Mouse (Mus musculus): ENCODE data around the gene Myh11.

The Myh11 gene

DNA sequence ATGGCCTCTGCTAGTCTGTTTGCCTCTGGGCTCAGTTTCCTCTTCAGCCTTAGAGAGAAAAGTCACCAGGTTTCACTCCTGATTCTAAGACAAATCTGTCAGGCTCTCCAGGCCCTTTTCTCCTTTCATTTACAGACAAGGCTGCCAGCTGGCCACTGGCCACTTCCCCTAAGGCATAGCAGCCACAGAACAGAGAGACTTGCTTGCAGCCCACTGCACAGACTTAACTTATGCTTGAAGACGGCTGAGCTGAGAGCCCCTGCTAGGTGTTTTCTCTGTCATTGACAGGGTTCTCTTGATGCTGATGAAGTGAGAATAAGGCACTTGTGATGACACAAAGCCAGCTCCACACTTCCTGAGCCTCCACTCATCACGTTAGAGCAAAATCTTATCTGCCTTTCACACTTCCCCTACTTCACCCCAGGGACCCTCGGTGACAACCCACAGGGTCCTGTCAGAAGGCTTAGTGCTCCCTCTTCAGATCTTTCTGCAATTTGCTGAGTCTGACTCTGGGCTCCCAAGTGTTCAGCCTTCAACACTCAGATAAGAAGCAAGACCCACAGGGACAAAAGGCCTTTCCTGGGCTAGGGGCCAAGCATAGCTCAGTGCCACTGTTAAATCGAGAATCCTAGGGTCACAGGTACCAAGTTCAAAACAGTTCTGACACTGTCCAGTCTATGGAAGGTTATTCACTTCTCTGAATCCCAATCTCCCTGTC, 25.8 kb downstream of the Myh11 start:
- DNase-seq, result no peak

DNA sequence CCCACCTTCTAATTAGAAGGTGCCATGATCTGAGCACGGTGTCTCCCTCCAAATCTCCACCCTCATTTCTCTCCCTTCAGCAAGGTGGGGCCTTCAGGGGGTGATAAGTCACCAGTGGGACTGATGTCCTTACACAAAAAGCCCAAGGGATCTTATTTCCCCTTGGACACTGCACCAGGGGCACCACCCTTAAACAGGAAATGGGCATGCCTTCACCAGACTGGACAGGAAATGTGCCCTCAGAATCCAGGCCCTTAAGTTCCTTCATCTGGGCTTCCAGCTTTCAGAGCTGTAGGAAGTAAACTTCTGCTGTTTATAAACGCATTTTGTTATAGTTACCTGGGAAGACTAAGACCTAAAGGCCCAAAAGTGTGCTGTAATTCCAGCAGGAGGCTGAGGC, 26.7 kb downstream of the Myh11 start:
- DNase-seq, result no peak

DNA sequence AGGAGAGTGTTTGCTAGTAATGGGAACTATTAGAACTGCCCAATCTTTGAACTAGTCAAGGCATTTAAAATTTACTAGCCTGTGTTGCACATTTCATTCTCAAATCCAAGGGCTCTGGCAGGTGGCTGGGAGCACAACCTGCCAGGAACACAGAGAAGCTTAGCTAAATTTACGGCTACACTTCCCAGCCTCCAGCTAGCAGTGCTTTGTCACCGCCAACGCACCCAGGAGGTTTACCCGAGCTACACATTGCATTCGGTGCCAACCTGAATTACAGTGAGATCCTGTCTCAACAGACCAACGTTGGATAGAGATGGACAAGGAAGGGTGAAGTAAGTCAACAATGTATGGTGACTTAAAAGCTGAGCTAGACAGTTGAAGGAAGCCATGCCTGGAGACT, 27.9 kb downstream of the Myh11 start:
- DNase-seq, result no peak

DNA sequence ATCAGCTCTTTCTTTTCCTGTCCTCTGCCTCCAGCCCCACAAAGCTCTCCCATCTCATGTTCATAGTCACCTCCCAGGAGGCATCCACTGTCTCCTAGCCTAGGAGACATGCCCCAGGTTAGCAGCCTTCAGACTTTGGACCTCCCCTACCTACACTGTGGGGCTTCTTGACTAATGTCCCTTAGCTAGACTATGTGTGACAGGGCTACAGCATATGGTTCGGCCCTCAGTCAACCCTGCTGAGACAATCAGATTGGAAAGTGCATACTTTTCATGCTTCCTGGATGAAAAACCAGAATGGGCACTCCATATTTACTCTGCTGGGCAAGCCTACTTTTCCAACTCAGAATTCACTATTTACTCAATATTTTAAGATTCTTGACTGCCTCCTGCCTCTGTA, 28.8 kb downstream of the Myh11 start:
- DNase-seq, result no peak

DNA sequence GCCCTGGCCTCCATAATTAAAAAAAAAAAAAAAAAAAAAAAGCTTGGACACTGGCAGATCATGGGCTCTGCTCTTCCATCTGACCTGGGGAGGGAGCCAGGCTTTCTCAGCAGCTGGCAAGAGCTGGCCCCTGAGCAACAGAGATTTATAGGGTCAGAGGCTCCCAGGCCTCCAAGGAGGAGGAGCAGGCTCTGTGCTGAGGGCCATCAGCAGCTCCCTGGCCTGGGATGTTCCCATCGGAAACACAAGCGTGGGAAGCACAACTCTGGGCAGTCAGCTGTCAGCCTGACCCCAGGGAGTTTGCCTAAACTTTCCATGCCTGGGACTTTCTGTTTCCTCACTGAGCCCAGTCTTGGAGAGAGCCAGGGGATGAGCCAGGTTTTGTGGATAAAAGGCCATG, 32.3 kb downstream of the Myh11 start:
- no peak for DNase-seq

DNA sequence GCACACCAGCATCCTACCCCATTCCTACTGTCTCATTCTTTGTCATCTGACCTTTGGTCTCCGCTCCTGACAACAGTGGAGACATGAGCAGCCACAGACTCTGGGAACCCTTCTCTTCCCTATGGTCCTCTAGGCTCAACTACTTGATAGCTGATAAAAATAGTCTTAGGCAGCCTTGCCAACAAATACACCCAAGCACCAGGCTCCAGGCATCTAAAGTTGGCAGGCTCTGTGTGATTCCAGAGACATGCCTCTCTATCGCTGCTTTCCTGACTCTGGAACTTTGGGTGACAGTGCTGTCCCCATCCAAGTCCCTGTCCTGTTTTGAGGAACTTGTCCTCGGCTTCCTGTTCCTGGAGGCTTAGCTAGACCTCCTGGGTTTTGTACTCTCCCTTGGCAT, 37.6 kb downstream of the Myh11 start:
- DNase-seq, result no peak

DNA sequence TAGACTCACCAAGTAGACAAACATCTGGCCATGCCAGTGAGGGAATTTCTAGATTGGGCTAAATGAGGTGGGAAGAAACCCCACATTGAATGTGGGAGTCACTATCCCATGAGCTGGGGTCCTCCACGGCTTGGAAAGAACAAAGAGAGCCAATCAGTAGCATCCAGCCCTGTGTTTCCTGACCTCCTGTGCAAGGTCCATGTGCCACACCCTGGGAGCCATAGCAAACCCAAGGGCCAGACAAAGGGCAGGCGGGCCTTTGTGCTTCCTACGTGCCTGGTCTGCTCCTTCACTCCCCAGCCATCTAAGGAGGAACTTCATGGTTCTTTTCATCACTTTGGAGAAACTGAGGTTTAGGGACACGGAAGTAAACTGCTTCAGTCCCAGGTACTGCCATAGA, 38.3 kb downstream of the Myh11 start:
- DNase-seq, result no peak

DNA sequence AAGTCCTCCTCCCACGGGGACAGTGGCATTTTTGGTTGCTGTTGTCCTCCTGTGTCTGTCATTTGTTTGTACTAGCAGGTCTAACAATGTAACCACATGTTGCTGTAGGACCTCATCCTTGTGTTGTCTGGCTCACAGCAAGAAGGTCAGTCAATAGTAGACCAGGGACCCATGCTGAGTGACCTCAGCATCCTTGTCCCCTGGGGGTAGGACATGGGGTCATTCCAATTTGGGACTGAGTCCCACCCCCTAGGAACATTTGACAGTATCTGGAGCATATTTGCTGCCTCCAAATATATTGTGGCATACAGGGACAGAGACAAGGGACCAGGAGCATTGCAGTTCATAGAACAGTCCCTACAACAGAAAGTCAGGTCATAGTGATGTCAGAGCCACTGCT, 41.3 kb downstream of the Myh11 start:
- DNase-seq, result no peak

DNA sequence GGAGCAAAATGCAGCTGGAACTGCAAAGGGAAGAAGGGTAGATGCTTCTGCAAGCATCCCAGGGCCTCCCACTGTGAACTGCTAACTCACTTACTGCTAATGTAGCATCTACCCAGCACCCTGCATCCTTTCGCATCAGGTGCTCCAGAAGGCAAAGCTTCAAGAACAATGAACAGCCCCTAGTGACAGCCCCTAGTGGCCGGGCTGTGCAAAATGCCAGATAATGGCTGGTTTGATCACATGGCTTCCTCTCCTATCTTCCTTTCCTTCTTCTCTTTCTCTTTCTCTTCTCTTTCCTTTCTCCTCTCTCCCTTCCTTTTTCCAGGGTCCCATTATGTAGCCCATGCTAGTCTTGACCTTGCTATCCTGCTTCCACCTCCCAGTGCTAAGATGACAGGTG, 48.6 kb downstream of the Myh11 start:
- DNase-seq, result peak; percentile 33

DNA sequence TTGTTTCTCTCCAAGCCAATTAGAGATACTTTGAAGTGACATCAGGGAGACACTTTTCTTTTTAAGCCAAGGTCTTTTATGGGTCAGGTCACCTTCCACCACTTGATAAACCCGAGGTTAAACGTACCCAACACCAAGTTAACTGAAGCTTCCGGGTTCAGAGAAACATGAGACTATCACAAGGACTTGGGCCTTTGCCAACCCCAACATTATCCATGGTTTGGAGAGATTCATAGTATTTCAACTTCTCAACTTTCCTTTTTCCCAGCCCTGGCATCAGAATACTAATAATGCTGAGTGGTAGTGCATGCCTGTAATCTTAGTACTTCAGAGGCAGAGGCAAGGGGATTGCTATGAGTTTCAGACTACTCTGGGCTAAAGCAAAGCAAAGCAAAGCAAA, 49.1 kb downstream of the Myh11 start:
- no peak for DNase-seq

DNA sequence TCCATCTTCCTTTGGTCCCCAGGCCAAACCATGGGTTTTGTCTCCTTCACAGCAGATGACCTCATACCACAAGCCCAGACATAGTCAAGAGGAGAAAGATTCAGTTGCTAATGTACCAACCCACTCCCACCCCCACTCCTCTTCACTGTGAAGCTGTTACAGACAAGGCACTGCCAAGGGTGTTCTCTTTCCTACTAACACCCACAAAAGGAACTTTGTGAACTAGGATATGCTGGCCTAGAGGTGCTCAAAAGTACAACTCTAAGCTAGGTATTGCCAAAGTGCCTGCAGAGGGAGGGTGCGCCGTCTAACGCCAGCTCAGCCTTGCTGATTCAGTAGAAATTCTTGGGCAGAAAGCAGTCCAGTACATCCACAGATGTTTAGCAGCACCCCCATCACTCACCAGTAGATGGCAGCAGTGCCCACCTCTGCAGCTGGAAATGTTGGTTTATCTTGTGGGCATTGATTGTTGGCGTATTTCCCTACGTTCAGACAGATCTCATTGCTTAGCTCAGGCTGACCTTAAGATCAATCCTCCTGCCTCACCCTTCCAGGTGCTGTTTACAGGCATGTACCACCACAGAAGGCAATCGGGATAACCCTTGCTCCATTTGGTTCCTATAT, 54.0 kb downstream of the Myh11 start:
- DNase-seq, result peak; percentile 73

DNA sequence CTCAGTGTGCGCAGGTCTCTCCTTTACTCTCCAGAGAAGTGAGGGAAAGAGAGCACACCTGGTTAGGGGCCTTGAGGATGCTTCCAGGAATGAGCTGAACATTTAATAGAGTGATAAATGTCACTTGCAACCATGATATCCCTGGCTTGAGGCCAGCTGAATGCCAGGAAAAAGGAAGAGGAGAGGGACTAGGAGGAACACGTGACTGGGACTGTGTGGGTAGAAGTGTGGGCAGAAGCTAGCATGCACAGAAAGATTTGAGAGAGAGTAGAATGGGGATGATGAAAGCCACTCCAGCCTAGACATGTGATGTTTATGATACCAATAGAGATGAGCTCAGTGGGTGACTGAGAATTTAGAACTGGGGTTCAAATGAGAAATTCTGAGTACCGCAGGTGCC, 76.0 kb downstream of the Myh11 start:
- no peak for DNase-seq

DNA sequence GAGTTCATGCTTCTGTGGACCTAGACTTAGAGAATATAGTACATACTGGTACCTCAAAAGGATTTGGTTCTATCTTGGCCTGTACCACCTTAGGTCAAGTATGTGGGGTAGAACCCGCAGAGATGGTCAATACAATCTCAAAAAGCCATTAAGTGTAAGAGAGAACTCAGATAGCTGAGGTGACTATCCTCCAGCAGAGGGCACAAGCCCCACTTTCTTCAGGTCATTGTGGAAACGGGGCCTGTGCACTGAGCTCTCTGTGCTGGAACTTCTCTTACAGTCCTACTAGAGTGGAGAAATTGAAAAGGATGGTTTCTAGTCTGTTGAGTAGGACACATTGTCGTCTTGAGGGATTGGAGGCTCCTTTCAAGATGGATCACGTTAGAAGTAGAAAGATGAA, 92.4 kb downstream of the Myh11 start:
- DNase-seq, result no peak

DNA sequence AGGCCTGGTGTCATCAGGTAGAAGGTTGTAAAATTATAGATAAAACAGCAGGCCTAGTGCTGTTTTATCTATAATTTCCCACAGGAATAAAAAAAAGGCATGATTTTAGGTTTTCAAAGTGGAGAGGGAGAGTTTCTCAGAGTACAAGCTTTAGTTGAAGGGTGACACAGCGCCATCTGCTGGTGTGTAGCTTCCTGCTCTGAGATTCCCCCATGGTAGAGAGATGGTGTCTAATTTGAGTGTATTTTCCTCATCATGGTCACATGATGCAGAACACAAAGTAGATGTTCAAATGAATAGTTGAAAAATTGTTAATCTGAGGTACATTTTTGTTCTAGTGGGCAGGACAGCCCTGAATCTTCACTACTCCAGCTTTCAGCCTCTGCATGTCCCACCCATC, 95.7 kb downstream of the Myh11 start:
- DNase-seq, result peak; percentile 59

DNA sequence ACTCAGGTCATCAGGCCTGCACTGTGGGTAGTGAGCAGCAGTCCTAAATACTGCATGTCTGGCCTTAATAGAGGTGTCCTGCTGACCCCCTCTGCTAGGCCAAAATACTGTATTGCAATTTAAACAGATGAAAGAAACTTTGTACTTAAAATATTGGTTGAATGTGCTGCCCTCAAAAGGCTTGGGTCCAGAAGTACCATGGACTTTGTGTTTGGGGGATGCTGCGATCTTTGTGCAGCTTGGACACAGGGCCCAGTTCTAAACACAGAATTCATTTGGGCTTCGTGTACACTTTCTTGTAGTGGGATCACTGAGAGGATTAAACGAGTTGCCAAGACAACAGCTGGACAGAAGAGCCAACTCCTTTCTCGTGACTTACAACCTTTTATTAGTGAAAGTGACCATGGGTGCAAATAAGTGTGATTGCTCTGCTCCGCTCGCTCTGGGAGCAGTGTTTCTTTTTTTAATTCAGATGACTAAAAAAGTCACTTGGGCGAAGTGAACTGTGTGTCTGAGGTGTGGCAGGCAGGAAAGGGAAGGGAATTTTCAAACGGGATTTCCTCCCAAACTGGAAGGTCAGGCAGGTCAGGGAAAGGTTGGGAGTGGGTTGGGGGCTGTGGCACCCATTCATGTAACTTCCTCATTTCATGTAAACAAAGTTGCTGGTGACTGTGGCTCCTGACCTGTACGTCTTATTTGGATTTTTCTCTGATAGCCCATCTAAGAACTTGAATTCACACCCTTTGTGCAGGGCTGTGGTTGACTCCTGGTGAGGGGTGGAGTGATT, 96.8 kb downstream of the Myh11 start:
- no peak for DNase-seq

DNA sequence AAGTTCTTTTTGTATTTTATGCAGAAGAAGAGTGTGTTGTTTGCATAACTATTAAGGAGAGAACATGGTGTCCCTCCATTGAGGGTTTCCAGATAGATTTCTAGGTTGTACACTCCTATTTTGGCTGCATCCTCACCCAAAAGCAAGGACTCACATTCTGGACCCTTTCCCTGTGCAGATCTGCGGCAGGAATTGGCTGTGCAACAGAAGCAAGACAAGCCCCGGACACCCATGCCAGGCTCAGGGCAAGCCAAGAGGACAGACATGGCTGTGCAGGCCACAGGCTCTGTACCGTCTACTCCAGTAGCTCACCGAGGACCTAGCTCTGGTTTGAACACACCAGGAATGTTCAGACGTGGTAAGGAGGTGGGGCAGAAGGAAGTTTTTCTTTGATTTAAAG, 105.7 kb downstream of the Myh11 start:
- DNase-seq, result no peak

DNA sequence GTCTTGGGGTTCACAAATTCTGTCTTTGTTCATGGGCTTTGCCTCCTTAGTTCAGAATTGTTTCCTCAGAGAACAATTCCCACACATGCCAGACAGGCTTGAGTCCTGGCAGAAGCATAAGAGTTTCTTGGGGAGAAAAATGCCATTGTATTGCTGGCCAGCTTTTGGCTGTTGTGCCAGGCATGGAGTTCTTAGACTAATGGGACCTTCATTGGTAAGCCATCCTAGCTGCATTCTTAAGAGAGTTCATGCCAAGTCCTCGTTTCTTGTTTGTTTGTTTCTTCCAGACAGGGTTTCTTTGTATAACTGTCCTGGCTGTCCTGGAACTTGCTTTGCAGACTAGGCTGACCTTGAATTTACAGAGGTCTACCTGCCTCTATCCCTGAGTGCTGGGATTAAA, 107.3 kb downstream of the Myh11 start:
- DNase-seq, result no peak

DNA sequence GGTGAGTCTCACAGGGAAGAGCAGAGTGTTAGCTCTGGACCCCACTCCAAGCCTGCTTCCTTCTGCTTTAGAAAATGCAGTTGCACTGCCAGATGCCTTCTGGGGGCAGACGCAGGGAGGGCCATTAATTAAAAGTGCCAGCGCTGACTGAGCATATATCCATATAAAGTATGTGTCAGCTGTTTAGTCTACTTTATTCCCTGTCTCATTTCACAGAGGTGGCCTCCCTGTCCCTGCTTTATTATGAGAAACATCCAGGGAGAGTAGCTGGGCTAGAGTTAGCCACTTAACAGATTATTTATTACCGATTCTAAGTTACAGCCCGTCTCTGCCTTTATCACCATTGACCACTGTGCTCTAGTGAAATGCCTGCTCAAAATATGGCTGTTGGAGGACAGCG, 108.8 kb downstream of the Myh11 start:
- no peak for DNase-seq

DNA sequence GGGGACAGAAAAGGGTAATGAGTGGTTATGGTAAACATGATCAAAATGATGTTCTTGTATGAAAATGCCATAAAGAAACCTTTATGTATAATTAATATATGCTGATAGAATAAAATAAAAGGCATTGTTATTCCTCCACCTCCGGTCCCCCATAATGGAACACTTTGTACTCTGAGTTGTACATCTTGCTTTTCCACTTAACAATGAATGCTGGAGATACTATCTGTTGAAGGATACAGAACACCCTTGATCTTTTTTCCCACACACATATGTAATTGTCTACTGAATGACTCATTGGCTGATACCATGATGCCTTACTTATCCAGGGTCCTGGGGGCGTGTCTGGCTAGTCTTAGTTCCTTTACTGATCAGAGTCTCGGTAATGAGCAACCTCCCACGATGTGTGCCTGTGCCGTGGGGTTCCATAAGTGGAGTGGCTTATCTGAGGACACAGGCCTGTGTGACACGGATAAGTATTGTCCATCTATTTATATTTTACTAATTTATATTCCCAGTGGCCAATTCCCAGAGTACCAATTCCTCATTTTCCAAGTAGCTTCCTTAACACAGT, 110.9 kb downstream of the Myh11 start:
- no peak for DNase-seq

DNA sequence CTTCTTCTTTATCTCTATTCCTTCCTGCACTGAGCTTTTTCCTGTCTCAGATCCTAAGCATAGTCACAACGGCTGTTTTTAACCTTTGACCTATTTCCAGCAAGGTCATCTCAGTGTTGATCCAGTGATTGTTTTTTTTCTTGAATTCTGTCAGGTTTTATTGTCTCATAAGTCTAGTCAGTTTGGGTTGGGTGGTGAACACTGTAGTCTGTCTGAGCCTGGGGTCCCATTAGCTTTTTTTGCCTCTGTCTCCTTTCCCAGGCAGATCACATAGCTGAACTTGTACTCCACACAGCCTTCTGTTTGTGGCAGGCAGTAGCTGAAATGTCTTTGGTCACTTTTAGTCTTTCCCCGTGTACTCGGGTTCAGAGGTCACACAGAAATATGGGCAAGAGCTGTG, 113.1 kb downstream of the Myh11 start:
- no peak for DNase-seq

DNA sequence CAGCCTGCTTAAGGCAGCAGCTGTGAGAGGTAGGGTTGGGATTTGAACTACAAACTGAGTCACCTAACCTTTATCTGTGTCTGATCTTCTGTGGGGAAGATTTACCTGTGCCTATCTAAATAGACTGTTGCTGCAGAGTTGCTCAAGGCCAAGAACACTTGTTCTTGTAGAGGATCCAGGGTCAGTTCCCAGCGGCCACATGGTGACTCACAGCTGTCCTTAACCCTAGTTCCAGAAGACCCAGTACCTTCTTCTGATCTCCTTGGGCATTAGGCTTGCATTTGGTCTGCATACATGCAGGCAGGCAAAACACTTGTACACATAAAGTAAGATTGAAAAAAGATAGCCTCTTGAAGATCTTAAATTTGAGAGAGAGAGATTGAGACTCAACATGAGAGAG, 121.5 kb downstream of the Myh11 start:
- no peak for DNase-seq

DNA sequence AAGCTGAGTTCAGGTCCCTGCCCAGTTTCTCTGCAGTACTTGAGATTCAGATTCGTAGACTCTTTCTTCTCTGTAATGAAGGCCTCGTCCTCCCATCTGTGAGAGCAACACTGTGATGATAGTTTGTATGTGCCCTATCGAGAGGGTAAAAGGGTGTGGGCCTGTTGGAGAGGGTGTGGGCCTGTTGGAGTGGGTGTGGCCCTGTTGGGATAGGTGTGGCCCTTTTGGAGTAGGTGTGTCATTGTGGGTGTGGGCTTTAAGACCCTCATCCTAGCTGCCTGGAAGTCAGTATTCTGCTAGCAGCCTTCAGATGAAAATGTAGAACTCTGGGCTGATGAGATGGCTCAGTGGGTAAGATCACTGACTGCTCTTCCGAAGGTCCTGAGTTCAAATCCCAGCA, 124.7 kb downstream of the Myh11 start:
- no peak for DNase-seq

DNA sequence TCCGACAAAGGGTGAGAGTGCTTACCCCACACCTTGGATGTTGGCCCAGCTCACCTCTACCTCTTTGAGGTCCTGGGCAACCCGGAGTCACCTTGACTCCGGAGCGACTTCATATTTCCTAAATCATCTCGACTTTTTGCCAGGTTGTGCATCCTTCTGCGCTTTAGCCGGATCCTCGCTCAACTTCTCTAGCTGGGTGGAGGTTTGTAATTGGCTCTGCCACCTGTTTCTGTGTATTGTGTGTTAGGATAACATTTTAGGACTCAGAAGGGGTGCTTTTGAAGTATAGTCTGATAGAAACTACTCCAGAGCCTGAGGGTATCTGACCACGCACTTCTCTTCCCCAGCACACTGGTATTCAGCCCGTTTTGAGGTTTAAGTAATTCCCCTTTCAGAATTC, 127.4 kb downstream of the Myh11 start:
- peak; percentile 16 for DNase-seq

DNA sequence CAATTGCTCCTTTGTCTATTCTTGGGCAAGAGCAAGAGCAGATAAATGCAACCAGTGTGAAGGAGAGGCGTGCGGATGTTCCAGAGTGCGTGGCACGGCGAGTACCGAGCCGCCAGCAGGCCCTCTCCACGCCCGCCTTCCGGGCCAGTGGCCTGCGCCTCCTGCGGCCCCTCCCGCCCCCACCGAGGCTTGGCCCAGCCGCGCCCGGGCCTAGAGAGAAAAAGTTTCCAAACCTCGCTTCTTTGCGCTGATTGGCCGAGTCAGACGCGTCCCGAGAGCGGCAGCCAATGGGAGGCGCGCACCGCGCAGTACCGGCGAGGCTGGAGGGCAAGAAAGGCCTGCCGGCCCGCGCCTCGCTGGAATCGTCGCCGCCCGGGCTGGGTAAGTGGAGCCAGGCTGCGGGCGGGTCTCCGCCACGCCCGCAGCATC, 128.2 kb downstream of the Myh11 start, which contains the start of the genes Nde1 and Marf1:
Gene Nde1, plus strand, starts transcription at position 288 of the 429 bp plus-strand sequence.
Gene Marf1, minus strand, starts transcription at position 364 of the 429 bp plus-strand sequence.
- DNase-seq, result peak; percentile 98

All from embryo, embryonic 11 days (tissue).